Mouse (Mus musculus) thymus, adult 2 months (tissue): Measurements from ENCODE around the gene Cd300lf. TPM values are rescaled to one million over a fixed set of nuclear protein-coding genes. Genes with fewer than 3 reads are reported as not detected.

Source experiments
- DNase-seq: peaks from one replicate; pipeline ENCODE4 v3.0.0; 2021
- H3K27ac ChIP-seq: fragments of 200-500 bp; 2 replicates; pipeline ENCODE4 v1.5.1; 2012; ENCODE audit warnings: low read length, control low read depth; ENCODE audit not compliant: control insufficient read depth, insufficient read depth
- H3K27me3 ChIP-seq: fragments of 200-500 bp; 2 replicates; pipeline ENCODE4 v1.6.1; 2012; ENCODE audit warnings: mild to moderate bottlenecking, low read length, moderate library complexity, mixed read lengths; ENCODE audit not compliant: control insufficient read depth, insufficient read depth
- H3K36me3 ChIP-seq: fragments of 200-500 bp; 2 replicates; pipeline ENCODE4 v1.6.1; 2012; ENCODE audit warnings: mild to moderate bottlenecking, low read length, moderate library complexity; ENCODE audit not compliant: control insufficient read depth, insufficient read depth
- H3K4me1 ChIP-seq: fragments of 200-500 bp; replicated peaks from 2 replicates; pipeline ENCODE4 v1.6.1; 2012; ENCODE audit warnings: low read length; ENCODE audit not compliant: control insufficient read depth, insufficient read depth
- H3K4me3 ChIP-seq: fragments of 200-500 bp; 2 replicates; pipeline ENCODE4 v1.5.1; 2012; ENCODE audit warnings: mild to moderate bottlenecking, low read length, control low read depth, moderate library complexity; ENCODE audit not compliant: control insufficient read depth, insufficient read depth
- CTCF ChIP-seq: fragments of 200-500 bp; IDR thresholded peaks from 2 replicates; pipeline ENCODE4 v1.5.1; 2012; ENCODE audit warnings: mild to moderate bottlenecking, control low read depth, low read length, moderate library complexity, borderline replicate concordance; ENCODE audit not compliant: control insufficient read depth, poor library complexity, insufficient read depth; ENCODE audit errors: extremely low read depth
- POLR2A ChIP-seq: fragments of 200-500 bp; IDR thresholded peaks from 2 replicates; pipeline ENCODE4 v1.6.1; 2012; ENCODE audit warnings: mild to moderate bottlenecking, low read length, control low read depth, moderate library complexity; ENCODE audit not compliant: control insufficient read depth, poor library complexity, insufficient read depth; ENCODE audit errors: extremely low read depth
- WGBS: fragments of 180-500 bp; shearing (Covaris S2); methylation state at CpG from one replicate; pipeline ENCODE4 v1.1.7; 2018; 5-methylcytosine and 5-hydroxymethylcytosine counted together
- polyA plus RNA-seq: library from polyadenylated mRNA; depleted of rRNA; stranded (reverse); fragments of >200 nt; gene quantifications from 2 replicates; pipeline ENCODE4 v1.2.3, GENCODE M21; 2012

The Cd300lf gene
- polyA plus RNA-seq, 1 experiment: 10.4 TPM

GRCm38 (mm10) chr11:115153088-115153487 lies 19.3 kb upstream of the Cd300lf start:
- H3K4me3 ChIP-seq: no peak overlapping the region
- no peak overlapping the region for H3K27ac ChIP-seq
- no peaks in the 10 kb centered on the region for H3K27me3 ChIP-seq
- H3K4me1 ChIP-seq: peaks cover 66% of the 10 kb centered on the region
- no peaks in the 10 kb centered on the region for H3K36me3 ChIP-seq
- 74% methylated on average over 9 of the region's 9 CpGs for WGBS
- DNase-seq: no peak
- TF ChIP-seq POLR2A (no peak), CTCF (no peak)

GRCm38 (mm10) chr11:115151755-115152429 lies 18.1 kb upstream of the Cd300lf start:
- 68% methylated on average over 15 of the region's 15 CpGs for WGBS
- H3K4me3 ChIP-seq: no peak overlapping the region
- peak; percentile 37 for DNase-seq

GRCm38 (mm10) chr11:115150741-115151254 lies 17.0 kb upstream of the Cd300lf start:
- Histone ChIP-seq H3K36me3 (no peaks in the 10 kb centered on the region), H3K27ac (no peak overlapping the region), H3K27me3 (no peaks in the 10 kb centered on the region), H3K4me1 (peaks cover 47% of the 10 kb centered on the region), H3K4me3 (no peak overlapping the region)
- no peak for TF ChIP-seq POLR2A
- TF ChIP-seq CTCF: no peak
- 6% methylated on average over 6 of the region's 6 CpGs for WGBS
- no peak for DNase-seq

More at GRCm38 (mm10) chr11:115151755-115152429, 18.1 kb upstream of the Cd300lf start:
- H3K27ac ChIP-seq: no peak overlapping the region
- H3K36me3 ChIP-seq: no peaks in the 10 kb centered on the region
- peaks cover 56% of the 10 kb centered on the region for H3K4me1 ChIP-seq
- no peak for TF ChIP-seq POLR2A
- TF ChIP-seq CTCF: no peak
- H3K27me3 ChIP-seq: no peaks in the 10 kb centered on the region

GRCm38 (mm10) chr11:115147813-115148212 lies 14.0 kb upstream of the Cd300lf start:
- Histone ChIP-seq H3K36me3 (no peaks in the 10 kb centered on the region), H3K4me1 (peaks cover 19% of the 10 kb centered on the region), H3K4me3 (no peak overlapping the region), H3K27ac (no peak overlapping the region), H3K27me3 (no peaks in the 10 kb centered on the region)
- WGBS: 96% methylated on average over 4 of the region's 4 CpGs
- DNase-seq: no peak
- TF ChIP-seq CTCF: no peak
- no peak for TF ChIP-seq POLR2A

- Histone ChIP-seq H3K4me3 (no peak overlapping the region), H3K27me3 (no peaks in the 10 kb centered on the region), H3K4me1 (peaks cover 5% of the 10 kb centered on the region; the same call in 1 of the 2 replicates), H3K36me3 (no peaks in the 10 kb centered on the region), H3K27ac (no peak overlapping the region)
- WGBS: 11% methylated on average over 2 of the region's 2 CpGs
- no peak for DNase-seq
- no peak for TF ChIP-seq CTCF
- TF ChIP-seq POLR2A: no peak
These were observed 8.2 kb upstream of the Cd300lf start for GRCm38 (mm10) chr11:115141970-115142369.

GRCm38 (mm10) chr11:115138597-115139262 lies 4.9 kb upstream of the Cd300lf start:
- Histone ChIP-seq H3K27me3 (no peaks in the 10 kb centered on the region), H3K4me3 (no peak overlapping the region), H3K4me1 (peaks cover 10% of the 10 kb centered on the region), H3K27ac (peak overlapping the region; percentile 26; the same call in 1 of the 2 replicates), H3K36me3 (no peaks in the 10 kb centered on the region)
- no peak for DNase-seq
- TF ChIP-seq POLR2A (no peak), CTCF (no peak)
- WGBS: 57% methylated on average over 5 of the region's 5 CpGs
